Mouse (Mus musculus): ENCODE measurements at regions not wholly inside any gene's neighbourhood (a gene's known extent, or its start where the extent isn't known, plus 50 kb on each side); places are given as distances from the start of the nearest gene placed in this dataset.
A peak's percentile ranks its signal among the peaks of the same experiment; 100 is the strongest.

GRCm38 (mm10) chr12:16135602-16136213, 319.0 kb upstream of the Trib2 start:
- DNase-seq: peak; percentile 3 to 14

GRCm38 (mm10) chr12:16134446-16134845, 317.7 kb upstream of the Trib2 start:
- DNase-seq: no peak

DNA sequence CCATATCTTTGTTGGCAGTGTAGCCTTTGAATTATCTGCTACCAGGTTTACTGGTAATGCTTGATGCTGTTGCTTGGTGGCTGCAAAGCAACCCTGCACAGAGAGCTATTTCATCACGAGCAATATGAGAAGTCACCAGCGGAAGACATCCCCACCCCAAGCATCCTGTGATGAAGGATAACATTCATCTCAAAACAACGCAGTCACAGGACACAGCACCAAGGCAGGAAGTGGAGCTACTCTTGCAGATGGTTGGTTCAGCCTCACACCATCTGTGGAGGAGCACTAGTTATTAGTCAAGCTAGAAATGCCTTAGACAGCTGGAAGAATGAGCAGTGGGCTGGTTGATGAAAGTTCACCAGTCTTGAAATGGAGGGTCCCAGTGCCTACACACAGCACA, 316.5 kb upstream of the Trib2 start:
- peak; percentile 41 to 61 for DNase-seq

DNA sequence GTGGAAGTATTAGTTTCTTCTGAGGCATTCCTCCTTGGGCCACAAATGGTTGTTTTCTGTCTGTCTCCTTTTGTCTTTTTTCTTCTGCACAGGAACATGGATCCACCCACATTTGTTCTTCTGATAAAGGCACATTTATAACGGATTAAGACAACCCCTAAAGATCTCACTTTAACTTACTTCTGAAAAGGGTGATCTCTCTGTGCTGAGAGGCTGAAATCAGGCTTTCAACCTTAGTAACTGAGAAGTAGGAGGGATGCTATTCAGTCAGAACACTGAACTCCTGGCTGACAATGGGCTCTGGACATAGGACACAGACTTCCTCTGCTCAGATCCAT, 315.0 kb upstream of the Trib2 start:
- no peak for DNase-seq

DNA sequence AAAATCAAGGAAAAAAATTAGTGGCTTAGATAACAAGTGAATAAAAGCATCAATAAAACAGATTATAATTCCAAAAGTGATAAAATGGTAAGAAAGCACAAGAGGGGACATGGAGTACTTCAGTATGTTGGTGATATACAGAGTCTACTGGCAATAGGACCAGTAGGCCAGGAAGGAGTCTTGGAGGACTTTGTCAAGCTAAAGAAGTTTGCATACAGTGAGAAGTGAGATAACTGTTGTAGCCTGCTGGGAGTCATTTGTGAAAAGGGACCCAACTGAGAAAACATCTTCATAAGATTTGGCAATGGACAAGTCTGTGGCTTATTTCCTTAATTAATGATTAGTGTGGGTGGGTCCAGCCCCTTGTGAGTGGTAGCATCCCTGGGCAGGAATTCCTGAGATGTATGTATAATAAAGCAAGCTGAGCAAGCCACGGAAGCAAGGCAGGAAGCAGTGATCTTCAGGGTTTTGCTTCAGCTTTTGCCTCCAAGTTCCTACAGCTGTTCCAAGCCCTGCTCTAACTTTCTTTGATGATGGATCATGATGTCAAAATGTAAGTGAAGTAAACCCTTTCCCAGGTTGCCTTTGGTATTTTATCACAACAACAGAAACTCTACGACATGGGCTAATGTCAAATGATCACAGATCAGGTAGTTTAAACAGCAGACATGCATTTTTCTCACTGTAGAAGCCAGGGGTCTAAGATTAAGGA, 314.5 kb upstream of the Trib2 start:
- no peak for DNase-seq

DNA sequence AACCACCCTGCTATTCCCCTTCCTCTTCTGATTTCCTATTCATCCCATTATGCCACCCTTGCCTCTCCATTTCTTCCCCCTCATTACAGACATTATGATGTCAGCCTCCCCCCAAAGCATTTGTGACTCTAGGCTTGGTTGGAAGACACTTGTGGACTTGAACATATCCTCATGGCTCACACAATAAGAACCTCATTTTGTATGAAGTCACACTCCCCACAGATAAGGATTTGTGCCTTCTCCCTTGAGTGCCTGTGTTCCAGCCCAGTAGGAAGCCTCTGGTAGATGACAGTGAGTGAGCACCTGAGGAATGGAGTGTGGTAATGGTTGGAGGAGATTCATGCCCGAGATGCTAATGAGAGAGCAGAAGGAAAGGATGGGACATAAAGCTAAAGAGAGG, 313.9 kb upstream of the Trib2 start:
- DNase-seq: no peak

- DNase-seq: no peak
Observed at GRCm38 (mm10) chr12:16129923-16130322, 313.2 kb upstream of the Trib2 start.

- no peak for DNase-seq
Observed at GRCm38 (mm10) chr12:16129243-16129642, 312.5 kb upstream of the Trib2 start.

DNA sequence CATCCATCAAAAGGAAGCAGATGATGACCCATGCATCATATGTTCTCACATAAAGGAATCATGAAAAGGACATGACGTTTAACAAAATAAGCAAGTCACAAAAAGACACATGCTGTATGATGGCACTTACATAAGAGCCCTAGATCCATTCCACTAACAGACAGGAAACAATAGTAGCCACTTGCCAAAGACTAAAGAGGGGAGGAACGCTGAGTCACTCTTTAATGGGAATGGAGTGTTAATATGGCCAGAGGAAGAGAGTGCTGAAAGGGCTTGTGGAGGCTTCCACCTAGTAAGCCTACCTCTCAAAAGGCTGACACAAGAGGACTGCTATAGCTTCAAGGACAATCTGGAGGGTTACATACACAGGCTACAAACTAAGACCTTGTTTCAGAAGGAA, 308.2 kb upstream of the Trib2 start:
- DNase-seq: no peak

GRCm38 (mm10) chr12:16122353-16123127, 305.8 kb upstream of the Trib2 start:
- no peak for DNase-seq

- no peak for DNase-seq
Observed at GRCm38 (mm10) chr12:16121787-16122186, 305.1 kb upstream of the Trib2 start.

- DNase-seq: no peak
Observed at GRCm38 (mm10) chr12:16118710-16119109, 302.0 kb upstream of the Trib2 start.

DNA sequence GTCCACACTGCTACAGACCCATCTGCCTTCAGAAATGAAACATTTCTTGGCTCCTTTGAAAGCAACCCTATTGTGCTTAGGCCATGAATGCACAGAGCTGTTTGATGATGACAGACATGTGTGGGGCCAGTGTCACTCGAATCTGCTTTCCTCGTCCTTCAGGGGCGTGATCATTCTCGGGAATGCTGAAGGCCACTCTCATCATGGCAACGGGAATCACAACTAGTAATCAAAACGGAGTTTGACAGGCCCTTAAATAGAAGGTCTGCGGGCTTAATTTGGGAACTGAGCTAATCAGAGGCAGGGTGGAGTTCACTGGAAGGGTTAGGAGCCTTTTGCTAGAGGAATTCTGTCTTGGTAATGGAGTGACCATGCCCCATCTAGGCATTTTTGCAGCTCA, 290.2 kb upstream of the Trib2 start:
- DNase-seq: no peak

DNA sequence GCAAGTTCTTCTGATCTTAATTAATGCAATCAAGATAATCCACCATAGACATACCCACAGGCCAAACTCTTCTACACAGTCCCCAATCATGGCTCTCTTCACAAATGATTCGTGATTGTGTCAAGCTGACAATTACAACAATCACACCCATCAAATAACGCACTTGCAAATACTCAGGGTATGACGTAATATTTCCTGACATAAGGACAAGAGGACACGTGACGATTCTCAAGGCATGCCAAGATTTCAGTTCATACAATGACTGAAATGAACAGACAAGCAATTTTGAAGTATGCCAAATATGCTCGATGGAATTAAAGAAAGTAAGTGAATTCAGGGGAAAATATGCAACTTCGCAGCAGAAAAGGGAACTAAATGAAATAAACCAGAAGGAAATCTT, 282.1 kb upstream of the Trib2 start:
- DNase-seq: no peak

DNA sequence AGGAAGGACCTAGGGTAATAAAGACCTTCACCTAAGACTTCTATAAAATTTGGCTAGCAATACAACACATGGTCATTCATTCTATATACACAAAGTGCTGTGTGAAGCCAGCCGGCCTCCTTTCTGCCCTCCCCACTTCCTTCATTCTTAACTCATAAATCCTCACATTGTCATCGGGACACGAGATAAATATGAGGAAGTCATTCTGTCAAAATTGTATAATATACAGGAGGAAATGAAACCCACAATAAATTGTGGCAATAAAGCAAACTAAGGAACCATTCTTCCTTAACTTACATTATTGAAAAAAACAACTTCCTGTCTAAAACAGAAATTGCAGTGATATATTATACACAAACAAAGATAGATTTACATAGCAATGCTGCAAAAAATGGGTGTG, 275.9 kb upstream of the Trib2 start:
- DNase-seq: no peak

GRCm38 (mm10) chr12:16091336-16091735, 274.6 kb upstream of the Trib2 start:
- DNase-seq: no peak

DNA sequence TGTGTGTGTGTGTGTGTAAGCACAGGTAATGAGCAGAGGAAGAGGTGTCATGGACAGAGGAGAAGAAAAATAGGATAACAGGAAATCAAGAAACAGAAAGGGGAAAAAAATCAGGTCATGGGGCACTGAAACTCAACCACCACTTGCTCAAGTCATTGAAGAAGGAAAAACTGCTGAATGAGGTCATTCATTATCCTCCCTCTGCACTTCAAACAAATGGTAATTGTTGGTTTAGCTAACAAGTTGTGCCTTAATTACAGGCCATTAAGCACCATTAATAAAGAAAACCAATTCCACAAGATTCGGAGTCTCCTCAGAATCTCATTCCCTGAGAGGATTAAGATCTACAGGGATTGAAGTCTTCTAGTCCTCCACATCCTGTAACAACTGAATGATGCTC, 266.5 kb upstream of the Trib2 start:
- no peak for DNase-seq

- DNase-seq: no peak
Observed at GRCm38 (mm10) chr12:16077215-16077614, 260.5 kb upstream of the Trib2 start.

DNA sequence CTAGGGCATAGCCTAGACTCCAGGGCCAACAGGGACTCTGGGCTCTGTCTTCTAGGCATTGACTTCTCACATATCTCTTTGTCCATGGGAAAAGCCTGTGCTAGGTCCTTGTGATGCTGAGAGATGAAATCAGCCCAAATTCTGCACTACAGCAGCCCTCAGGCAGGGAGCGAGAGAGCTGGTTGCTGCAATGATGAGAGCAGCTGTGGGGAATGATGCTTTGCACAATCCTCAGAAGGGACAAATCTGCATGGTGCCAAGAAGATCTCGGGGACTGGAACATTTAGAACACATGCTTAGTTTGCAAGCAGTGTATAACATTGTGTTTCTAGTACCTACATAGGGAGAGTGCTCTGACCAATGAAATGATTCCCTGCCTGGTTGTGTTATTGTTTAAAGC, 259.2 kb upstream of the Trib2 start:
- no peak for DNase-seq

GRCm38 (mm10) chr12:16068940-16069339, 252.2 kb upstream of the Trib2 start:
- no peak for DNase-seq

- no peak for DNase-seq
Observed at GRCm38 (mm10) chr12:16062689-16063088, 246.0 kb upstream of the Trib2 start.

DNA sequence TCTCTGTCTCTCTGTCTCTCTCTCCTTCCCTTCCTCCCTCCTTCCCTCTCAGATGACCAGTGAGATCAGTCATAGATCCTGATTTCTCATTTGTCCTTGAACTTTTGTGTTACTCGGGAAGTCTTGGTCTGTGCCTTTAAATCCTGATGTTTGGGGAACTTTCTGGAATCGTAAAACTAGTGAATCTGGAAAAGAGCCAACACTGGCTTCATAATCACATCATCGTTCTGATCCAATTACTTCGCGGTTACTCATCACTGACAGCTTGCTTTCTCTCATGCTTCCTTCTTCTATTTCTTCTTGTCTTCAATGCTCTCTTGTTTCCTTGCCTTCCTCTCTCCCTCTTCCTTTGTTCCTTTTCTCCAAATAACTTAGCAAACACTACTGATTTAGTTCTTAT, 243.7 kb upstream of the Trib2 start:
- no peak for DNase-seq

DNA sequence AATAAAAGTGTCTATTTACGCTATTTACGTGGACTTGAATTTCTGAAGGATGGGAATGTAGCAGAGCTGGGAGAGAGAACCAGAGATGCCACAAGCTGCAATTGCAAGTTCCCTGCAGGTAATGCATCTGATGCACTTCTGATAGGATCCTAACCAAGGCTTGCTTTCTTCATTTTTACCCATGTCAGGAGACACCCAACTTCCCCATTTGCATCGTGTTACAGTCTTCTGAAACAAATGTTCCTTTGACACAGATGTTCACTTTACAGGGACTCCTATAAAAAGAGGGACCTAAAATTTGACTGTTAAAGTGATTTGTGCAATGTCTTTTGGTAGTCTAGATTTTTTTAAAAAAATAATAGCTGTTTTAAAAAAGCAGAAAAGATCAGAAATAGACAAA, 241.5 kb upstream of the Trib2 start:
- DNase-seq: no peak

- no peak for DNase-seq
Observed at GRCm38 (mm10) chr12:16056831-16057230, 240.1 kb upstream of the Trib2 start.
